Mouse (Mus musculus) gastrocnemius, postnatal 36 days (tissue): ENCODE results near the gene Spag9. TPM values are rescaled to one million over a fixed set of nuclear protein-coding genes. Genes with fewer than 3 reads are reported as not detected.

Experiments used
- DNase-seq, 2 experiments: peaks; one replicate each; pipeline ENCODE4 v3.0.0; 2022
- intact Hi-C: fragments of 180-260 bp; cut with DNase I; formaldehyde crosslinking; loops from one replicate; pipeline ENCODE4 v1.15.1; 2025
- total RNA-seq, 2 experiments: library from RNA; stranded (reverse); gene quantifications; 2 replicates each; pipeline ENCODE4 v1.2.3; 2021

The Spag9 gene
- total RNA-seq, 2 experiments from 2014 or later, result 118 to 141 TPM

GRCm38 (mm10) chr11:94146733-94147485 lies 151.0 kb downstream of the Spag9 start:
- intact Hi-C loops, result loop anchor here (2.0 kb wide), 1 partner anchor 60 kb away; no protein-coding TSS in a partner anchor
- DNase-seq, result no peak

- DNase-seq, result no peak
- intact Hi-C loops, result no loop called here
These were observed 152.3 kb downstream of the Spag9 start for GRCm38 (mm10) chr11:94148105-94148696.

GRCm38 (mm10) chr11:94148931-94149491 lies 153.1 kb downstream of the Spag9 start:
- intact Hi-C loops, result no loop called here
- peak in 1 of 2 experiments; percentile 41 for DNase-seq

GRCm38 (mm10) chr11:94149509-94150259 lies 153.8 kb downstream of the Spag9 start:
- DNase-seq, result no peak

GRCm38 (mm10) chr11:94150519-94151470 lies 154.9 kb downstream of the Spag9 start:
- intact Hi-C loops, result no loop called here
- no peak for DNase-seq

More at GRCm38 (mm10) chr11:94149509-94150259, 153.8 kb downstream of the Spag9 start:
- intact Hi-C loops, result no loop called here

GRCm38 (mm10) chr11:94154201-94154600 lies 158.3 kb downstream of the Spag9 start:
- intact Hi-C loops, result no loop called here
- DNase-seq, result no peak

GRCm38 (mm10) chr11:94158521-94158920 lies 162.6 kb downstream of the Spag9 start:
- intact Hi-C loops, result no loop called here
- DNase-seq, result no peak

- intact Hi-C loops, result no loop called here
- peak in 1 of 2 experiments; percentile 60 for DNase-seq
These were observed 163.4 kb downstream of the Spag9 start for GRCm38 (mm10) chr11:94159066-94159880.

GRCm38 (mm10) chr11:94159911-94160415 lies 164.1 kb downstream of the Spag9 start:
- no peak for DNase-seq
- intact Hi-C loops, result no loop called here

GRCm38 (mm10) chr11:94160443-94161266 lies 164.8 kb downstream of the Spag9 start:
- intact Hi-C loops, result no loop called here
- peak in 1 of 2 experiments; percentile 55 for DNase-seq

- DNase-seq, result peak in 1 of 2 experiments; percentile 51
- intact Hi-C loops, result no loop called here
These were observed 165.4 kb downstream of the Spag9 start for GRCm38 (mm10) chr11:94161267-94161646.

GRCm38 (mm10) chr11:94161867-94162581 lies 166.1 kb downstream of the Spag9 start:
- intact Hi-C loops, result no loop called here
- DNase-seq, result no peak

- intact Hi-C loops, result no loop called here
- no peak for DNase-seq
These were observed 167.3 kb downstream of the Spag9 start for GRCm38 (mm10) chr11:94163005-94163767.

GRCm38 (mm10) chr11:94165745-94166144 lies 169.9 kb downstream of the Spag9 start:
- intact Hi-C loops, result no loop called here
- no peak for DNase-seq

GRCm38 (mm10) chr11:94168238-94168637 lies 172.3 kb downstream of the Spag9 start:
- intact Hi-C loops, result no loop called here
- no peak for DNase-seq

GRCm38 (mm10) chr11:94169596-94169995 lies 173.7 kb downstream of the Spag9 start:
- DNase-seq, result no peak
- intact Hi-C loops, result no loop called here
